Mouse (Mus musculus): Measurements from ENCODE around the gene Aamp.

GRCm38 (mm10) chr1:74282896-74283625 is 1.5 kb downstream of the Aamp start:
- TF ChIP-seq POLR2A (IDR thresholded peaks at IDR 0.05; ENCODE audit: extremely low read depth, insufficient read depth, low read length): no peak
- no peak for TF ChIP-seq CTCF (IDR thresholded peaks at IDR 0.05; ENCODE audit: extremely low read depth, insufficient read depth, low read length)
